Mouse (Mus musculus) ovary, postnatal 10 days (tissue): ENCODE results near the gene Mrpl45.
"Not testable (repeated sequence)": the region's sequence is repeated elsewhere in the genome, so short reads cannot be mapped to it uniquely, and the experiment has no call there.

Source experiments
- DNase-seq: peaks from one replicate; pipeline ENCODE4 v3.0.0; 2022; ENCODE audit warnings: low spot score

Gene Mrpl45

GRCm38 (mm10) chr11:97315504-97316503 lies at the start of gene Mrpl45:
TSS of gene Mrpl45 (plus strand) at chr11:97315716.
- peak; percentile 95 for DNase-seq

GRCm38 (mm10) chr11:97266544-97266943 lies 49.0 kb upstream of the Mrpl45 start:
- DNase-seq, result not testable (repeated sequence)

- not testable (repeated sequence) for DNase-seq
Observed at GRCm38 (mm10) chr11:97270004-97270403, 45.5 kb upstream of the Mrpl45 start.

GRCm38 (mm10) chr11:97272835-97273234 lies 42.7 kb upstream of the Mrpl45 start:
- DNase-seq, result no peak

GRCm38 (mm10) chr11:97273613-97274012 lies 41.9 kb upstream of the Mrpl45 start:
- DNase-seq, result no peak

GRCm38 (mm10) chr11:97274947-97275346 lies 40.6 kb upstream of the Mrpl45 start:
- DNase-seq, result not testable (repeated sequence)

- no peak for DNase-seq
Observed at GRCm38 (mm10) chr11:97275349-97275748, 40.2 kb upstream of the Mrpl45 start.

- no peak for DNase-seq
Observed at GRCm38 (mm10) chr11:97276019-97276418, 39.5 kb upstream of the Mrpl45 start.

- no peak for DNase-seq
Observed at GRCm38 (mm10) chr11:97277166-97277565, 38.4 kb upstream of the Mrpl45 start.

- DNase-seq, result no peak
Observed at GRCm38 (mm10) chr11:97278456-97278855, 37.1 kb upstream of the Mrpl45 start.

GRCm38 (mm10) chr11:97279040-97279404 lies 36.5 kb upstream of the Mrpl45 start:
- no peak for DNase-seq

GRCm38 (mm10) chr11:97279405-97280215 lies 35.9 kb upstream of the Mrpl45 start:
- peak; percentile 33 for DNase-seq

GRCm38 (mm10) chr11:97280216-97280861 lies 35.2 kb upstream of the Mrpl45 start, which contains the start of gene Npepps:
TSS of gene Npepps (minus strand) at chr11:97280638.
- peak; percentile 71 for DNase-seq

- DNase-seq, result no peak
Observed at GRCm38 (mm10) chr11:97282179-97282578, 33.3 kb upstream of the Mrpl45 start.

- no peak for DNase-seq
Observed at GRCm38 (mm10) chr11:97284854-97285253, 30.7 kb upstream of the Mrpl45 start.

GRCm38 (mm10) chr11:97285852-97286775 lies 29.4 kb upstream of the Mrpl45 start:
- no peak for DNase-seq

GRCm38 (mm10) chr11:97286973-97287372 lies 28.5 kb upstream of the Mrpl45 start:
- DNase-seq, result no peak

- DNase-seq, result no peak
Observed at GRCm38 (mm10) chr11:97287643-97288042, 27.9 kb upstream of the Mrpl45 start.

- no peak for DNase-seq
Observed at GRCm38 (mm10) chr11:97289276-97290230, 26.0 kb upstream of the Mrpl45 start.

GRCm38 (mm10) chr11:97292731-97293130 lies 22.8 kb upstream of the Mrpl45 start:
- DNase-seq, result no peak
